Mouse (Mus musculus): Measurements from ENCODE around the gene Selenoi. TPM values are rescaled to one million over a fixed set of nuclear protein-coding genes. Genes with fewer than 3 reads are reported as not detected.

The Selenoi gene
- total RNA-seq, 2 experiments from 2014 or later, result 9.0 to 9.8 TPM

Other genes with a start within 250 kb of the Selenoi start
- not detected for gene Il6, start 219.5 kb upstream of the Selenoi start, total RNA-seq (2021)
- gene Tyms, start 159.0 kb upstream of the Selenoi start, total RNA-seq (2021), result 1 to 10 TPM; 1.5 to 1.9 TPM
- not detected for gene Garem2, start 127.4 kb upstream of the Selenoi start, total RNA-seq (2021)
- not detected for gene 3110082J24Rik, start 126.5 kb upstream of the Selenoi start, total RNA-seq (2021)
- gene Hadha, start 77.4 kb upstream of the Selenoi start, total RNA-seq (2021), result 100 to 1,000 TPM; 299 to 336 TPM
- 100 to 1,000 TPM; 351 to 401 TPM for gene Hadhb, start 77.3 kb upstream of the Selenoi start, total RNA-seq (2021)
- not detected for gene Adgrf3, start 26.9 kb upstream of the Selenoi start, total RNA-seq (2021)
- under 1 TPM in 1 of 2 experiments, not detected in 1; 0.48 TPM for gene Drc1, start 48.8 kb downstream of the Selenoi start, total RNA-seq (2021)
- under 1 TPM; 0.05 to 0.18 TPM for gene Otof, start 229.4 kb downstream of the Selenoi start, total RNA-seq (2021)
- not detected for gene 1700001C02Rik, start 233.5 kb downstream of the Selenoi start, total RNA-seq (2021)